Mouse (Mus musculus): Measurements from ENCODE around the gene Crisp4.

DNA sequence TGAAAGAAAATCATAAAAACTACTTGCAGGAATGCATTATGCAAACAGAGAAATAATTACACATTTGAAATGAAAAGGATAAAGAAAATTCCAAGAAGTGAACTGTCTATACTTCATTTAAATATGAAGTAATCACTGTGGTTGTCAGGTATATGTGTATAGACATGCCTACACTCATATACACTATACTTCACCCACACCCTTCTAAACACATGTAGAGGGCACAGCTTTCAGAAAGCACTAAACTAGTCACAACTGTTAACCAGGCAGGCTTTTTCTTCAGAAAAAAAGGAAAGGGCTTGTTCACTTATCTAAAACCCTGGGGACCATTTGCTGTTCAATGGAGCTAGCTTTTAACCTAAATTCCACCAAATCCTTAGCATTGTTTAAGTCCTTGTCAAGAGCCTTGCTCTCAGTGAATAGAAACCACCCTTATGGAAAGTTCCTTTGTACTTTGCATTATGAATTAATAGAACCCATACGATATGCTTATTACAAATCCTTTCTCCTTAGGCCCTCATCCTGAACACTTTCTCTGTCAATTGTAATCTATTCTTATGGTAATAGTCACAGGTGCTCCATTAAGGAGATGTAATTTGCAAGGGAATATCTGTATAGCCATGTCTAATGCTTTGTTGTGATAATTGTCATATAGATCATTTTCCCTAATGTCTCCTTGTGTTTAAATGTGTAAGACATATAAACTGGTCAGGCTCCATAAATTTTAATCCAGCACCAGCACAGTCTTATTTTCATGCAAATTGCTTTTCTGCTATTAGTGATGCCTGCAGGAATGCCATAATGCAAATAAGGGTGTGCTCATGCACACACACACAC is 40.5 kb downstream of the Crisp4 start:
- TF ChIP-seq EP300 (IDR thresholded peaks at IDR 0.05), result no peak
- TF ChIP-seq CTCF (IDR thresholded peaks at IDR 0.05), result no peak

Measured in lung, postnatal 0 days (tissue).